Mouse (Mus musculus) forebrain, embryonic 11.5 days (tissue): Measurements from ENCODE around the gene Castor2. TPM values are rescaled to one million over a fixed set of nuclear protein-coding genes. Genes with fewer than 3 reads are reported as not detected.

Source experiments
- ATAC-seq: fragments of 200-750 bp; cut with Nextera tagmentation; replicated peaks from 2 replicates; pipeline ENCODE4 v1.8.0; 2017; ENCODE audit warnings: moderate TSS enrichment; ENCODE audit not compliant: low FRiP score
- DNase-seq: peaks from one replicate; pipeline ENCODE4 v3.0.0-alpha.2; 2017; ENCODE audit warnings: low spot score
- H3K27ac ChIP-seq: fragments of 300-500 bp; sonication (generic); 2 replicates; pipeline ENCODE4 v1.5.1; 2014; ENCODE audit warnings: low read depth, low read length
- H3K27me3 ChIP-seq: fragments of 300-500 bp; sonication (generic); 2 replicates; pipeline ENCODE4 v1.6.1; 2014; ENCODE audit warnings: mild to moderate bottlenecking, low read length, mixed read lengths; ENCODE audit not compliant: control insufficient read depth, insufficient read depth
- H3K36me3 ChIP-seq: fragments of 300-500 bp; sonication (generic); 2 replicates; pipeline ENCODE4 v1.6.1; 2014; ENCODE audit warnings: mild to moderate bottlenecking, low read length, moderate library complexity, mixed read lengths; ENCODE audit not compliant: control insufficient read depth, insufficient read depth
- H3K4me1 ChIP-seq: fragments of 300-500 bp; sonication (generic); replicated peaks from 2 replicates; pipeline ENCODE4 v1.6.1; 2014; ENCODE audit warnings: low read length, mixed read lengths; ENCODE audit not compliant: control insufficient read depth, insufficient read depth
- H3K4me2 ChIP-seq: fragments of 300-500 bp; sonication (generic); 2 replicates; pipeline ENCODE4 v1.6.1; 2014; ENCODE audit warnings: low read depth, mild to moderate bottlenecking, low read length, moderate library complexity, mixed read lengths; ENCODE audit not compliant: severe bottlenecking
- H3K4me3 ChIP-seq: fragments of 300-500 bp; sonication (generic); 2 replicates; pipeline ENCODE4 v1.5.1; 2014; ENCODE audit warnings: low read depth, low read length
- H3K9ac ChIP-seq: fragments of 300-500 bp; sonication (generic); 2 replicates; pipeline ENCODE4 v1.6.1; 2014; ENCODE audit warnings: low read length
- H3K9me3 ChIP-seq: fragments of 300-500 bp; sonication (generic); 2 replicates; pipeline ENCODE4 v1.6.1; 2016; ENCODE audit warnings: low read length, mixed read lengths; ENCODE audit not compliant: control insufficient read depth
- WGBS: fragments of 180-500 bp; shearing (Covaris S2); extraction: QIAGEN DNeasy Blood & Tissue Kit; methylation state at CpG from one replicate; pipeline ENCODE4 v1.1.7; 2014; 5-methylcytosine and 5-hydroxymethylcytosine counted together
- polyA plus RNA-seq: library from polyadenylated mRNA; unstranded; fragments of >200 nt; fragmentation: Nextera tagmentation; extraction: Ambion mirVana; gene quantifications from 2 replicates; pipeline ENCODE4 v1.2.1, GENCODE M21; 2014

The Castor2 gene
- polyA plus RNA-seq, 1 experiment from 2014 or later: 11.8 TPM

GRCm38 (mm10) chr5:134131586-134131985, 32.1 kb downstream of the Castor2 start:
- Histone ChIP-seq H3K9me3 (no peaks in the 10 kb centered on the region; the same call in 1 of the 2 replicates), H3K9ac (no peak overlapping the region), H3K27me3 (no peaks in the 10 kb centered on the region), H3K36me3 (peaks cover 4% of the 10 kb centered on the region; the same call in 1 of the 2 replicates), H3K4me2 (no peak overlapping the region), H3K27ac (no peak overlapping the region), H3K4me1 (peaks cover 6% of the 10 kb centered on the region), H3K4me3 (no peak overlapping the region)
- WGBS: 12% methylated on average over 4 of the region's 4 CpGs
- DNase-seq (no peak), ATAC-seq (no peak)

GRCm38 (mm10) chr5:134136022-134136421, 36.5 kb downstream of the Castor2 start:
- no peaks in the 10 kb centered on the region for H3K27me3 ChIP-seq
- no peak overlapping the region for H3K4me3 ChIP-seq
- DNase-seq (no peak), ATAC-seq (no peak)
- H3K9me3 ChIP-seq: no peaks in the 10 kb centered on the region; the same call in 1 of the 2 replicates
- H3K36me3 ChIP-seq: no peaks in the 10 kb centered on the region; the same call in 1 of the 2 replicates
- H3K27ac ChIP-seq: no peak overlapping the region
- H3K4me1 ChIP-seq: peaks cover 6% of the 10 kb centered on the region
- WGBS: 93% methylated on average over 12 of the region's 12 CpGs
- H3K9ac ChIP-seq: no peak overlapping the region
- H3K4me2 ChIP-seq: no peak overlapping the region

GRCm38 (mm10) chr5:134137933-134138332, 38.4 kb downstream of the Castor2 start:
- H3K27ac ChIP-seq: no peak overlapping the region
- H3K27me3 ChIP-seq: no peaks in the 10 kb centered on the region
- DNase-seq (no peak), ATAC-seq (no peak)
- no peaks in the 10 kb centered on the region for H3K4me1 ChIP-seq
- 88% methylated on average over 5 of the region's 5 CpGs for WGBS
- H3K4me2 ChIP-seq: no peak overlapping the region
- H3K4me3 ChIP-seq: no peak overlapping the region
- H3K9ac ChIP-seq: no peak overlapping the region
- no peaks in the 10 kb centered on the region; the same call in 1 of the 2 replicates for H3K9me3 ChIP-seq
- H3K36me3 ChIP-seq: no peaks in the 10 kb centered on the region; the same call in 1 of the 2 replicates

GRCm38 (mm10) chr5:134139429-134139828, 39.9 kb downstream of the Castor2 start:
- no peak overlapping the region for H3K4me2 ChIP-seq
- ATAC-seq (no peak), DNase-seq (no peak)
- H3K27me3 ChIP-seq: no peaks in the 10 kb centered on the region
- H3K4me1 ChIP-seq: no peaks in the 10 kb centered on the region
- no peaks in the 10 kb centered on the region; the same call in 1 of the 2 replicates for H3K36me3 ChIP-seq
- 84% methylated on average over 6 of the region's 6 CpGs for WGBS
- H3K4me3 ChIP-seq: no peak overlapping the region
- H3K9ac ChIP-seq: no peak overlapping the region
- H3K9me3 ChIP-seq: no peaks in the 10 kb centered on the region
- H3K27ac ChIP-seq: no peak overlapping the region

GRCm38 (mm10) chr5:134141236-134141635, 41.7 kb downstream of the Castor2 start:
- WGBS: 78% methylated on average over 7 of the region's 7 CpGs
- H3K36me3 ChIP-seq: no peaks in the 10 kb centered on the region; the same call in 1 of the 2 replicates
- no peak for ATAC-seq

GRCm38 (mm10) chr5:134142381-134142780, 42.9 kb downstream of the Castor2 start:
- Histone ChIP-seq H3K36me3 (no peaks in the 10 kb centered on the region; the same call in 1 of the 2 replicates), H3K27me3 (no peaks in the 10 kb centered on the region), H3K9ac (no peak overlapping the region), H3K4me1 (no peaks in the 10 kb centered on the region), H3K27ac (no peak overlapping the region), H3K9me3 (no peaks in the 10 kb centered on the region), H3K4me3 (no peak overlapping the region), H3K4me2 (no peak overlapping the region)
- DNase-seq: no peak
- no peak for ATAC-seq
- 85% methylated on average over 11 of the region's 11 CpGs for WGBS

More at GRCm38 (mm10) chr5:134141236-134141635, 41.7 kb downstream of the Castor2 start:
- Histone ChIP-seq H3K27ac (no peak overlapping the region), H3K4me1 (no peaks in the 10 kb centered on the region), H3K9me3 (no peaks in the 10 kb centered on the region), H3K27me3 (no peaks in the 10 kb centered on the region), H3K4me2 (no peak overlapping the region), H3K4me3 (no peak overlapping the region), H3K9ac (no peak overlapping the region)
- no peak for DNase-seq

GRCm38 (mm10) chr5:134144986-134145385, 45.5 kb downstream of the Castor2 start:
- Histone ChIP-seq H3K4me2 (no peak overlapping the region), H3K27ac (no peak overlapping the region), H3K9me3 (no peaks in the 10 kb centered on the region), H3K9ac (no peak overlapping the region), H3K4me3 (no peak overlapping the region), H3K36me3 (no peaks in the 10 kb centered on the region; the same call in 1 of the 2 replicates), H3K27me3 (no peaks in the 10 kb centered on the region), H3K4me1 (no peaks in the 10 kb centered on the region)
- ATAC-seq: no peak
- no peak for DNase-seq
- WGBS: 93% methylated on average over 8 of the region's 8 CpGs

GRCm38 (mm10) chr5:134147194-134147753, 47.8 kb downstream of the Castor2 start:
- H3K9me3 ChIP-seq: no peaks in the 10 kb centered on the region
- ATAC-seq (no peak), DNase-seq (no peak)
- no peaks in the 10 kb centered on the region for H3K27me3 ChIP-seq
- H3K9ac ChIP-seq: no peak overlapping the region
- no peaks in the 10 kb centered on the region for H3K4me1 ChIP-seq
- WGBS: 93% methylated on average over 10 of the region's 10 CpGs
- no peak overlapping the region for H3K27ac ChIP-seq
- H3K36me3 ChIP-seq: no peaks in the 10 kb centered on the region; the same call in 1 of the 2 replicates
- H3K4me3 ChIP-seq: no peak overlapping the region
- no peak overlapping the region for H3K4me2 ChIP-seq

GRCm38 (mm10) chr5:134148153-134148552, 48.6 kb downstream of the Castor2 start:
- 88% methylated on average over 4 of the region's 4 CpGs for WGBS
- H3K36me3 ChIP-seq: no peaks in the 10 kb centered on the region; the same call in 1 of the 2 replicates
- H3K4me1 ChIP-seq: no peaks in the 10 kb centered on the region
- no peak overlapping the region for H3K4me2 ChIP-seq
- H3K27me3 ChIP-seq: no peaks in the 10 kb centered on the region
- H3K9ac ChIP-seq: no peak overlapping the region
- no peaks in the 10 kb centered on the region for H3K9me3 ChIP-seq
- ATAC-seq: no peak
- H3K27ac ChIP-seq: no peak overlapping the region
- no peak overlapping the region for H3K4me3 ChIP-seq
- no peak for DNase-seq
